Mouse (Mus musculus) embryonic facial prominence, embryonic 14.5 days (tissue): ENCODE results near the gene Ttn. TPM values are rescaled to one million over a fixed set of nuclear protein-coding genes. Genes with fewer than 3 reads are reported as not detected.

ENCODE experiments used
- ATAC-seq: fragments of 200-750 bp; cut with Nextera tagmentation; 2 replicates; pipeline ENCODE4 v1.8.0; 2017; ENCODE audit warnings: low read depth, moderate number of reproducible peaks, moderate TSS enrichment
- DNase-seq: peaks from one replicate; pipeline ENCODE4 v3.0.0-alpha.2; 2015; ENCODE audit warnings: low spot score
- H3K27ac ChIP-seq: fragments of 300-500 bp; sonication (generic); replicated peaks from 2 replicates; pipeline ENCODE4 v1.5.1; 2014; ENCODE audit warnings: low read depth, mild to moderate bottlenecking, low read length, moderate library complexity
- H3K27me3 ChIP-seq: fragments of 300-500 bp; sonication (generic); replicated peaks from 2 replicates; pipeline ENCODE4 v1.6.1; 2014; ENCODE audit warnings: low read length; ENCODE audit not compliant: control insufficient read depth, insufficient read depth
- H3K36me3 ChIP-seq: fragments of 300-500 bp; sonication (generic); 2 replicates; pipeline ENCODE4 v1.6.1; 2014; ENCODE audit warnings: low read length, mixed read lengths; ENCODE audit not compliant: control insufficient read depth, insufficient read depth
- H3K4me1 ChIP-seq: fragments of 300-500 bp; sonication (generic); 2 replicates; pipeline ENCODE4 v1.6.1; 2014; ENCODE audit warnings: antibody characterized with exemption, low read length; ENCODE audit not compliant: control insufficient read depth, insufficient read depth
- H3K4me2 ChIP-seq: fragments of 300-500 bp; sonication (generic); 2 replicates; pipeline ENCODE4 v1.6.1; 2014; ENCODE audit warnings: low read depth, mild to moderate bottlenecking, low read length, moderate library complexity, mixed read lengths
- H3K4me3 ChIP-seq: fragments of 300-500 bp; sonication (generic); 2 replicates; pipeline ENCODE4 v1.5.1; 2014; ENCODE audit warnings: low read depth, mild to moderate bottlenecking, low read length
- H3K9ac ChIP-seq: fragments of 300-500 bp; sonication (generic); 2 replicates; pipeline ENCODE4 v1.6.1; 2014; ENCODE audit warnings: low read depth, mild to moderate bottlenecking, low read length, moderate library complexity, mixed read lengths
- H3K9me3 ChIP-seq: fragments of 300-500 bp; sonication (generic); 2 replicates; pipeline ENCODE4 v1.6.1; 2016; ENCODE audit warnings: low read length; ENCODE audit not compliant: control insufficient read depth
- WGBS: fragments of 180-500 bp; shearing (Covaris S2); extraction: QIAGEN DNeasy Blood & Tissue Kit; methylation state at CpG from one replicate; pipeline ENCODE4 v1.1.7; 2014; 5-methylcytosine and 5-hydroxymethylcytosine counted together
- polyA plus RNA-seq: library from polyadenylated mRNA; unstranded; fragments of >200 nt; fragmentation: Nextera tagmentation; extraction: Ambion mirVana; gene quantifications from 2 replicates; pipeline ENCODE4 v1.2.1, GENCODE M21; 2014

Ttn gene
- polyA plus RNA-seq, 1 experiment from 2014 or later, result 216 TPM

DNA sequence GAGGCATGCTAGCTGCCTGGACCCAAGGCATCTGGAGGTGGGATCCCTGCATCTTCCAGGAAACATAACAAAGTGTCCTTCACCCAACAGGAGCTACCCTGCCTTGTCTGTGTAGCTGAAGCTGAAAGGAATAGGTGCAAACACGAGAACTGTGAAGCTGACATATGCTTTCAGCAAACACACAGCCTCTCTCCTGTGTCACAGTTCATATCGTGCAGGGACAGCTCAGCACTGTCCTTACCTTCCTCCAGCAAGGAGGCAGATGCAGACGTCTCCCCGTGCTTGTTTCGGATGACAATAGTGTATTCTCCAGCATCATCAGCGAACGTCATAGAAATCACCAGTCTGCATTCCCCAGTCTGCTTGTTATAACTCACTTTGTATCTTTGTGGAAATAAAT lies 32.6 kb downstream of the Ttn start:
- Histone ChIP-seq H3K4me2 (no peak overlapping the region), H3K36me3 (no peaks in the 10 kb centered on the region), H3K4me1 (no peaks in the 10 kb centered on the region), H3K4me3 (no peak overlapping the region), H3K27me3 (no peaks in the 10 kb centered on the region), H3K9ac (no peak overlapping the region), H3K9me3 (peaks cover 6% of the 10 kb centered on the region; the same call in 1 of the 2 replicates), H3K27ac (no peak overlapping the region)
- ATAC-seq, result no peak
- 81% methylated on average over 7 of the region's 7 CpGs for WGBS
- DNase-seq, result no peak

DNA sequence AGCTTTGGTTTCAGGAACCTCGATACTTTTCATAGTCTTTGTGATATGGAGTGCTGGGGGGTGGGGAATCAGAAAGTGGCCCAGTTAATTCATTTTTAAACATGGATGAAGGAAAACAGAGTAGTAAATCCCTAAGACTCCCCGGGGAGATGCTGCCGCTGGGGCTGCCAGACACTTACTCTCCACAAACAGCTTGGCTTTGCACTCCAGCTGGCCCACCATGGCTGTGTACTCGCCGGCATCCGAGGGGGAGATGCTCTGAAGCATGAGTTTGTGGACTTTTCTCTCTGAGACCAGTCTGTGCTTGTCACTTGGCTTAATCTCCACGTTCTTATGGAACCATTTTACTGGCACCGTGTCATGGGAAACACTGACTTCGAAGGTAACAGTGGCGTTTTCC lies 43.8 kb downstream of the Ttn start:
- Histone ChIP-seq H3K4me3 (no peak overlapping the region), H3K36me3 (no peaks in the 10 kb centered on the region), H3K4me2 (no peak overlapping the region), H3K27me3 (no peaks in the 10 kb centered on the region), H3K9ac (no peak overlapping the region), H3K27ac (no peak overlapping the region), H3K9me3 (0 out of 2 replicates have a peak, but pooled peaks cover 7% of the 10 kb centered on the region), H3K4me1 (no peaks in the 10 kb centered on the region)
- ATAC-seq, result no peak
- WGBS, result 63% methylated on average over 10 of the region's 10 CpGs
- peak; percentile 9 for DNase-seq

GRCm38 (mm10) chr2:76929718-76930117 lies 52.6 kb downstream of the Ttn start:
- no peaks in the 10 kb centered on the region for H3K4me1 ChIP-seq
- no peak for ATAC-seq
- no peaks in the 10 kb centered on the region for H3K9me3 ChIP-seq
- no peak overlapping the region for H3K27ac ChIP-seq
- WGBS, result 4% methylated on average over 2 of the region's 2 CpGs
- peak; percentile 80 for DNase-seq
- no peak overlapping the region for H3K4me2 ChIP-seq
- H3K4me3 ChIP-seq, result no peak overlapping the region
- H3K36me3 ChIP-seq, result no peaks in the 10 kb centered on the region
- H3K9ac ChIP-seq, result no peak overlapping the region
- H3K27me3 ChIP-seq, result no peaks in the 10 kb centered on the region

GRCm38 (mm10) chr2:76928816-76929215 lies 53.5 kb downstream of the Ttn start:
- Histone ChIP-seq H3K4me3 (no peak overlapping the region), H3K27me3 (no peaks in the 10 kb centered on the region), H3K27ac (no peak overlapping the region), H3K4me2 (no peak overlapping the region), H3K36me3 (no peaks in the 10 kb centered on the region), H3K4me1 (no peaks in the 10 kb centered on the region), H3K9me3 (no peaks in the 10 kb centered on the region), H3K9ac (no peak overlapping the region)
- no peak for DNase-seq
- WGBS, result 66% methylated on average over 3 of the region's 3 CpGs
- ATAC-seq, result no peak

DNA sequence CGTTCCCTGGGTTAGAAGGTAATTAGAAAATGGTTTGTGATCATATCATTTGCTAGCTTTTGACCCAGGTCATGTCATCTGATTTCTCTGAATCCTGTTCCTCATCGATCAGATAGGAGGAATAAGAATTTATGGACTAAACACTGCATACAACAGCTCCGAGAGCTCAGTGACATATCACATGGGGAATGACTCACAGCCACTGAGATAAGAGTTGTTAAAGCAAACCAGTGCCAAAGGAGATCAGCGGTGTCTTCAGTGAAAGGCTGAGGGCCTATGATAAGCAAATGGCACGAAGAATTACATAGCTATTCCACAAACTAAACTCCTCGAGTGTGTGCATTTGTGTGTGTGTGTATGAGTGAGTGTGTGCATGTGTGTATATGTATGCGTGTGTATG lies 54.0 kb downstream of the Ttn start:
- Histone ChIP-seq H3K9me3 (no peaks in the 10 kb centered on the region), H3K4me3 (no peak overlapping the region), H3K27ac (no peak overlapping the region), H3K36me3 (no peaks in the 10 kb centered on the region), H3K27me3 (no peaks in the 10 kb centered on the region), H3K4me2 (no peak overlapping the region), H3K4me1 (no peaks in the 10 kb centered on the region), H3K9ac (no peak overlapping the region)
- DNase-seq, result no peak
- 79% methylated on average over 7 of the region's 7 CpGs for WGBS
- ATAC-seq, result no peak

DNA sequence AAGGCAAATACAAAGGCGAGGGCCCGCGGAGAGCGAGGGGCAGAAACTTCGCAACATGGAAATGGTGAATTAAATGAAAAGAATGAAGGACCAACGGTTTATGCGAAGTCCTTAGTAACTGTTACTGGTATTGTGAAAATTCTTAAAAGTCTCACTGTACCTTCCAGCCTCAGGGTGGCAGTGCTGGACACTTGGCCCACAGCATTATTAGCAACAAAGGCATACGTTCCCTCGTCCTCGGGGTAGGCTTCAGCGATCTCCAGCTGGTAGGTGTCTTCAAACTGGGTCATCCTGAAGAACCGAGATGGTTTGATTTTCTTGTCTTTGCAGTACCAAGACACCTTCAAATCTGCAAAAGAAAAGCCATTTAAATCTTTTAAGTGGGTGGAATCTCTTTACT lies 55.4 kb downstream of the Ttn start:
- Histone ChIP-seq H3K4me2 (no peak overlapping the region), H3K4me1 (no peaks in the 10 kb centered on the region), H3K4me3 (no peak overlapping the region), H3K27me3 (no peaks in the 10 kb centered on the region), H3K27ac (no peak overlapping the region), H3K36me3 (no peaks in the 10 kb centered on the region), H3K9me3 (no peaks in the 10 kb centered on the region), H3K9ac (no peak overlapping the region)
- no peak for ATAC-seq
- no peak for DNase-seq
- WGBS, result 76% methylated on average over 12 of the region's 12 CpGs

GRCm38 (mm10) chr2:76914959-76915358 lies 67.4 kb downstream of the Ttn start:
- no peak overlapping the region for H3K4me3 ChIP-seq
- no peaks in the 10 kb centered on the region for H3K4me1 ChIP-seq
- no peak overlapping the region for H3K27ac ChIP-seq
- no peaks in the 10 kb centered on the region for H3K27me3 ChIP-seq
- H3K36me3 ChIP-seq, result no peaks in the 10 kb centered on the region
- DNase-seq, result no peak
- WGBS, result 92% methylated on average over 10 of the region's 10 CpGs
- ATAC-seq, result no peak
- no peak overlapping the region for H3K9ac ChIP-seq
- no peak overlapping the region for H3K4me2 ChIP-seq
- 0 out of 2 replicates have a peak, but pooled peaks cover 7% of the 10 kb centered on the region for H3K9me3 ChIP-seq

- no peak overlapping the region for H3K4me3 ChIP-seq
- H3K36me3 ChIP-seq, result no peaks in the 10 kb centered on the region
- no peaks in the 10 kb centered on the region for H3K4me1 ChIP-seq
- H3K27me3 ChIP-seq, result no peaks in the 10 kb centered on the region
- ATAC-seq (no peak), DNase-seq (no peak)
- H3K4me2 ChIP-seq, result no peak overlapping the region
- WGBS, result 66% methylated on average over 15 of the region's 15 CpGs
- no peak overlapping the region for H3K27ac ChIP-seq
- H3K9ac ChIP-seq, result no peak overlapping the region
- no peaks in the 10 kb centered on the region for H3K9me3 ChIP-seq
Observed at GRCm38 (mm10) chr2:76908705-76909457, 73.5 kb downstream of the Ttn start.

DNA sequence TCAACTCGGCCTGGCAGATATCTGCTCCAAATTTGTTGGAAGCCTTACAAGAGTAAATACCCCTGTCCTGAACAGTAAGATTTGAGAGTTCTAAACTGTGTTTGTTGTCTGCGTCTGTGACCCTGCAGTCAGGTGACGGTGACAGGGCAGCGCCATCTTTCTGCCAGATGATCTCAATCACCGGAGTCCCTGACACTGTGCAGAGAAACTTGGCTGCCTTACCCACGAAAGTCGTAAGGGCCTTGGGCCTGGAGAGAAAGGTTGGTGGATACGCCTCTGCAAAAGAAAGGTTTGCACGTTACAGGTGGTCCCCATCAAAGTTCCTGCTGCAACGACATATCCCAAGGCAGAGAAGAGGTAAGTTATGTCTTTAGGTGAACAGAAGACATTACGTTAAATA lies 79.0 kb downstream of the Ttn start:
- no peaks in the 10 kb centered on the region for H3K9me3 ChIP-seq
- H3K9ac ChIP-seq, result no peak overlapping the region
- 86% methylated on average over 11 of the region's 11 CpGs for WGBS
- H3K4me3 ChIP-seq, result no peak overlapping the region
- no peaks in the 10 kb centered on the region for H3K36me3 ChIP-seq
- H3K4me2 ChIP-seq, result no peak overlapping the region
- no peak for DNase-seq
- no peaks in the 10 kb centered on the region for H3K4me1 ChIP-seq
- no peak overlapping the region for H3K27ac ChIP-seq
- ATAC-seq, result no peak
- no peaks in the 10 kb centered on the region for H3K27me3 ChIP-seq
